In genomic region chr11:36074015-36074567, GRCm38 (mm10) we compare ENCODE assay signal across 13 mouse cellular contexts.
A peak's percentile ranks its signal among the peaks of the same experiment; 100 is the strongest.
DNase-seq lines count a peak whose midpoint lies in the region; ATAC-seq lines count a peak whose summit lies in the region.
"Had no signal": no experiment of that assay in that cellular context is flagged by ENCODE, and none has a peak within 500 bp of the region (broad histone marks: within the 10 kb centered on the region; RNA-seq: fewer than 3 reads in every experiment).

No protein-coding gene starts in this region.

- peak; percentile 63; the same call in 1 of the 2 replicates for ATAC-seq in hindbrain, embryonic 15.5 days (ENCODE audit: low FRiP score, low read depth)
- ATAC-seq in midbrain, embryonic 13.5 days: peak; percentile 32; the same call in 1 of the 2 replicates
- ATAC-seq: intestine, embryonic 16.5 days; liver, embryonic 12.5 days had no signal

- H3K4me3 ChIP-seq in hindbrain, embryonic 15.5 days: no peak overlapping the region
- H3K4me3 ChIP-seq in hindbrain, embryonic 10.5 days: no peak overlapping the region
- H3K4me3 ChIP-seq in midbrain, embryonic 13.5 days (replicated peaks): no peak overlapping the region
- H3K4me3 ChIP-seq: liver, embryonic 12.5 days had no signal

- H3K4me2 ChIP-seq in hindbrain, embryonic 15.5 days: no peak overlapping the region
- no peak overlapping the region for H3K4me2 ChIP-seq in midbrain, embryonic 13.5 days (replicated peaks)
- H3K4me2 ChIP-seq: liver, embryonic 12.5 days had no signal

- peaks cover 34% of the 10 kb centered on the region for H3K4me1 ChIP-seq in hindbrain, embryonic 15.5 days (replicated peaks)
- H3K4me1 ChIP-seq in hindbrain, embryonic 10.5 days (replicated peaks): peaks cover 3% of the 10 kb centered on the region; the same call in 1 of the 2 replicates
- H3K4me1 ChIP-seq in midbrain, embryonic 13.5 days (replicated peaks): peaks cover 11% of the 10 kb centered on the region
- H3K4me1 ChIP-seq: liver, embryonic 12.5 days had no signal

- H3K36me3 ChIP-seq in hindbrain, embryonic 15.5 days: no peaks in the 10 kb centered on the region
- peaks cover 4% of the 10 kb centered on the region; the same call in 1 of the 2 replicates for H3K36me3 ChIP-seq in hindbrain, embryonic 10.5 days
- peaks cover 15% of the 10 kb centered on the region for H3K36me3 ChIP-seq in midbrain, embryonic 13.5 days
- H3K36me3 ChIP-seq: liver, embryonic 12.5 days had no signal

- no peak overlapping the region for H3K9ac ChIP-seq in hindbrain, embryonic 15.5 days
- no peak overlapping the region for H3K9ac ChIP-seq in midbrain, embryonic 13.5 days (replicated peaks)
- H3K9ac ChIP-seq: liver, embryonic 12.5 days had no signal

- no peaks in the 10 kb centered on the region for H3K27me3 ChIP-seq in hindbrain, embryonic 15.5 days
- no peaks in the 10 kb centered on the region for H3K27me3 ChIP-seq in hindbrain, embryonic 10.5 days (ENCODE audit: insufficient read depth, poor library complexity, severe bottlenecking)
- H3K27me3 ChIP-seq in midbrain, embryonic 13.5 days: no peaks in the 10 kb centered on the region
- H3K27me3 ChIP-seq: liver, embryonic 12.5 days had no signal

- no peaks in the 10 kb centered on the region for H3K9me3 ChIP-seq in hindbrain, embryonic 15.5 days
- H3K9me3 ChIP-seq in hindbrain, embryonic 10.5 days: no peaks in the 10 kb centered on the region
- no peaks in the 10 kb centered on the region for H3K9me3 ChIP-seq in midbrain, embryonic 13.5 days
- H3K9me3 ChIP-seq: liver, embryonic 12.5 days had no signal

- peak overlapping the region; percentile 32; the same call in 1 of the 2 replicates for H3K27ac ChIP-seq in hindbrain, embryonic 15.5 days (replicated peaks)
- H3K27ac ChIP-seq in hindbrain, embryonic 10.5 days: no peak overlapping the region
- H3K27ac ChIP-seq in midbrain, embryonic 13.5 days: no peak overlapping the region
- H3K27ac ChIP-seq: liver, embryonic 12.5 days had no signal

- DNase-seq in hindbrain, embryonic 10.5 days (ENCODE audit: low spot score): no peak
- peak; percentile 65 for DNase-seq in cerebellum, adult 11 months
- peak; percentile 83 for DNase-seq in cerebellum, adult 9-10 months
- no peak for DNase-seq in thymus, adult 18-20 months
- DNase-seq in thymus, postnatal 4 days: no peak
- DNase-seq: adrenal gland, adult 2 months; gastrocnemius, postnatal 10 days; lung, postnatal 4 days; thymus, postnatal 36 days had no signal

- WGBS in hindbrain, embryonic 15.5 days: 47% methylated on average over 8 of the region's 8 CpGs
- 77% methylated on average over 8 of the region's 8 CpGs for WGBS in hindbrain, embryonic 10.5 days
- 58% methylated on average over 8 of the region's 8 CpGs for WGBS in midbrain, embryonic 13.5 days

Comparison
In these comparisons a context has a peak if more than half of its experiments do, and no peak if none do; other contexts are left out.
1. DNase-seq: peak in cerebellum, adult 11 months (single experiment) and cerebellum, adult 9-10 months (single experiment); none in hindbrain, embryonic 10.5 days (single experiment), thymus, adult 18-20 months (0 of 2) and thymus, postnatal 4 days (single experiment).